Mouse (Mus musculus) Patski (cell line): ENCODE measurements around the gene Vps9d1. TPM values are rescaled to one million over a fixed set of nuclear protein-coding genes. Genes with fewer than 3 reads are reported as not detected.
"Not testable (repeated sequence)": the region's sequence is repeated elsewhere in the genome, so short reads cannot be mapped to it uniquely, and the experiment has no call there.

Experiments used
- ATAC-seq: fragments of 100-300 bp; one replicate; pipeline ENCODE4 v1.8.0; 2021
- CTCF ChIA-PET: fragments of 350-600 bp; sonication (Branson Sonifier 250); formaldehyde crosslinking; loops from one replicate; lab custom pipeline; 2022; ENCODE audit warnings: inconsistent platforms; lab: Charles Lee
- POLR2A ChIA-PET: fragments of 350-600 bp; sonication (Branson Sonifier 250); formaldehyde crosslinking; loops from one replicate; lab custom pipeline; 2022; ENCODE audit warnings: antibody characterized with exemption, inconsistent platforms; lab: Charles Lee
- DNase-seq: peaks from one replicate; pipeline ENCODE4 v3.0.0-alpha.2; 2011; ENCODE audit warnings: low read depth, low spot score
- H3K27me3 ChIP-seq: fragments of 371-371 bp; one replicate; pipeline ENCODE4 v1.5.1; 2021
- CTCF ChIP-seq: fragments of 100-300 bp; IDR thresholded peaks from one replicate; pipeline ENCODE4 v1.5.1; 2021
- in situ Hi-C: fragments of 300-500 bp; cut with MboI; formaldehyde crosslinking; loops from 3 replicates; pipeline ENCODE4 v1.11.1; 2018; ENCODE audit warnings: low pct_unique_long_range_greater_than_20kb, mixed read lengths
- polyA plus RNA-seq: library from polyadenylated mRNA; unstranded; gene quantifications from one replicate; pipeline ENCODE4 v1.2.3, GENCODE M21; 2021

Gene Vps9d1
- polyA plus RNA-seq, 1 experiment from 2014 or later = 22.1 TPM

GRCm38 (mm10) chr8:123199864-123200263 lies 54.3 kb downstream of the Vps9d1 start:
- H3K27me3 ChIP-seq = peaks cover 8% of the 10 kb centered on the region
- DNase-seq (no peak), ATAC-seq (no peak)
- ChIA-PET POLR2A (no interaction called here), CTCF (interaction anchor here (1.2 to 1.3 kb wide), 3 partner anchors 9 to 92 kb away, joined by 4 read pairs; no protein-coding TSS in a partner anchor)
- in situ Hi-C loops = loop anchor here (5.0 kb wide), 1 partner anchor 88 kb away; no protein-coding TSS in a partner anchor
- no peak for TF ChIP-seq CTCF

DNA sequence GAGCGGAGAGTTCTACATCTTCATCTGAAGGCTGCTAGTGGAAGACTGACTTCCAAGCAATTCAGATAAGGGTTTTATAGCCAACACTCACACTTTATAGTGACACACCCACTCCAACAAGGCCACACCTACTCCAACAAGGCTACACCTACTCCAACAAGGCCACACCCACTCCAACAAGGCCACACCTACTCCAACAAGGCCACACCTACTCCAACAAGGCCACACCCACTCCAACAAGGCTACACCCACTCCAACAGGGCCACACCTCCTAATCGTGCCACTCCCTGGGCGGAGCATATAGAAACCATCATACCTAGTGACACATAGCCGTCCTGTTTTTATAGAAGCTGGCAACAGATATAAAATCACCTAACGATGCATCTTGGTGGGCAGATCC lies 57.1 kb downstream of the Vps9d1 start:
- in situ Hi-C loops, H3K27me3 ChIP-seq, DNase-seq, POLR2A ChIA-PET: not testable (repeated sequence)
- ATAC-seq = peak; percentile 11
- CTCF ChIA-PET = interaction anchor here (1.8 kb wide), 1 partner anchor 90 kb away, joined by 4 read pairs; no protein-coding TSS in a partner anchor

- TF ChIP-seq CTCF = no peak
- POLR2A ChIA-PET = no interaction called here
- DNase-seq (no peak), ATAC-seq (no peak)
- in situ Hi-C loops = loop anchor here (5.0 kb wide), 2 partner anchors 36 to 361 kb away; partner anchors contain the start of gene Sult5a1
- peaks cover 4% of the 10 kb centered on the region for H3K27me3 ChIP-seq
- CTCF ChIA-PET = interaction anchor here (1.9 kb wide), 1 partner anchor 8 kb away, joined by 6 read pairs; no protein-coding TSS in a partner anchor
Observed at GRCm38 (mm10) chr8:123193771-123194170, 60.4 kb downstream of the Vps9d1 start.

Other genes starting within 250 kb of the Vps9d1 start
- 76.4 TPM for gene Ankrd11, start 212.1 kb downstream of the Vps9d1 start, polyA plus RNA-seq
- 143 TPM for gene Spg7, start 191.4 kb downstream of the Vps9d1 start, polyA plus RNA-seq
- 1,017 TPM for gene Rpl13, start 152.0 kb downstream of the Vps9d1 start, polyA plus RNA-seq
- 0.05 TPM for gene Cpne7, start 137.0 kb downstream of the Vps9d1 start, polyA plus RNA-seq
- gene Sult5a1, start 96.0 kb downstream of the Vps9d1 start, polyA plus RNA-seq = 0.05 TPM
- gene Dpep1, start 68.1 kb downstream of the Vps9d1 start, polyA plus RNA-seq = not detected
- gene Chmp1a, start 41.6 kb downstream of the Vps9d1 start, polyA plus RNA-seq = 133 TPM
- 5.4 TPM for gene Spata33, start 41.5 kb downstream of the Vps9d1 start, polyA plus RNA-seq
- gene Cdk10, start 29.5 kb downstream of the Vps9d1 start, polyA plus RNA-seq = 55.8 TPM
- 4.7 TPM for gene Spata2l, start 18.1 kb downstream of the Vps9d1 start, polyA plus RNA-seq
- 22.3 TPM for gene Zfp276, start 153 bp downstream of the Vps9d1 start, polyA plus RNA-seq
- gene Fanca, start 64.2 kb upstream of the Vps9d1 start, polyA plus RNA-seq = 28.5 TPM
- gene Spire2, start 78.4 kb upstream of the Vps9d1 start, polyA plus RNA-seq = 7.1 TPM
- gene Tcf25, start 119.4 kb upstream of the Vps9d1 start, polyA plus RNA-seq = 232 TPM
- 0.05 TPM for gene Mc1r, start 152.8 kb upstream of the Vps9d1 start, polyA plus RNA-seq
- 3.9 TPM for gene Tubb3, start 157.1 kb upstream of the Vps9d1 start, polyA plus RNA-seq
- gene Def8, start 169.2 kb upstream of the Vps9d1 start, polyA plus RNA-seq = 38.9 TPM
- 63.4 TPM for gene Afg3l1, start 223.6 kb upstream of the Vps9d1 start, polyA plus RNA-seq